Mouse (Mus musculus) cerebellum, adult 11 months (tissue): ENCODE measurements around the gene Car3.
"Not testable (repeated sequence)": the region's sequence is repeated elsewhere in the genome, so short reads cannot be mapped to it uniquely, and the experiment has no call there.

Experiments used
- DNase-seq: peaks from one replicate; pipeline ENCODE4 v3.0.0; 2022

Car3 gene

DNA sequence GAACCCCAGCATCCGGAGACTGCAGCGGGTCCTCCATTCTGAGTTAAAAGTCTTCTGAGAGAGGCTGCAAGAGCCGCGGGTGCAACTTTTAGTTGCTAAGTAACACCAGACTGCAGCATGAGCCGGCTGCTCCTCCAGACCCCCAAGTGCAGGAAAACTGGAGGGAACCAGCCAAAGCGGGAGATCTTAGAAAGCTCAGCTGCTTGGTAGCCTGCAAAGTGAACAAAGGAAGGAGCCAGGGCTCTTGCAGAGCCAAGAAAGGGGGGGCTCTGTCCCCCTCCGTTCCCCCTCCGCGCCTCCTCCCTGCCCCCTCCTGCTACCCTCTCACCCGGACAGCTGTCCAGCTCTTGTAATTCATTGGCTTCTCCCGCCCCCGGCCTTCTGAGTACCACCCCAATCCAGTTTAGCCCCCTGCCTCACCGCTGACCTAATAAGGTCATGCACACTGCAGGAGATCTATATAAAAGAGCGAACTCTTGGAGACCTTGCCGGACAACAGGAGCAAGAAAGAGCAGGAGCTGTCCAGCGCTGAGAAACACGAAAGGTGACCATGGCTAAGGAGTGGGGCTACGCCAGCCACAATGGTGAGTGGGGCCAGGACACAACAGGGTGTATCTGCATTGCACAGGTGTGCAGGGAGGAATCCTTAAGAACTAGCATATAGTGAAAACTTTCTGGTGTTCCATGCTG, at the start of gene Car3:
Gene Car3 (plus strand): TSS at position 491 of the 690 bp plus-strand sequence.
- no peak for DNase-seq

DNA sequence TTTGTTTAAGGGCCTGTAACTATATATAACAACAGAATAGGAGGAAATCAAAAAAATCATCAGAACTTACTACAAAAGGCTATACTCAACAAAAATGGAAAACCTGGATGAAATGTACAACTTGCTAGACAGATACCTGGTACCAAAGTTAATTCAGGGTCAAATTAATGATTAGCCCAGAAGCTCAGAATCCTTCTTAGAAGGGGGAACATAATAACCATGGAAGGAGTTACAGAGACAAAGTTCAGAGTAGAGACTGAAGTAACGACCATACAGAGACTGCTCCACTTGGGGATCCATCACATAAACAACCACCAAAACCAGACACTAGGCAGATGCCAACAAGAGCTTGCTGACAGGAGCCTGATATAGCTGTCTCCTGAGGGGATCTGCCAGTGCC, 47.9 kb upstream of the Car3 start:
- not testable (repeated sequence) for DNase-seq

GRCm38 (mm10) chr3:14819844-14820504, 43.3 kb upstream of the Car3 start:
- DNase-seq, result no peak

DNA sequence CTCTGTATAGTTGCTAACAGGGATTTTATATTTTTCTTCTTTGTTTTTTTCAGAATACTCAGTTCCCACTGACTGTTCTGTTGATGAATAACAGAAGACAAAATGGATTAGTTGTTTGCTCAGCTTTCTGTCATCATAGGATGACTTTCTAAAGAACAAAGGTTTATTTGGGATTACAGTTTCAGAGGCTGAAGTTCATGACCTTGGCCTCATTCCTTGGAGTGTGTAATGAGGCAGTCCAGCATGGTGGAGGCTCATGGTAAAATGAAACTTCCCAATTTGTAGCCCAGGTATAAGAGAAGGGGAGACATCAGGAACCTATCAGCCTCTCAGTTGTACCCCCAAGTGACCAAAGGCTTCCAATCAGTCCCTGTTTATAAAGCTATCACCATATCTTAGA, 34.4 kb upstream of the Car3 start:
- no peak for DNase-seq

- no peak for DNase-seq
These were observed 32.0 kb upstream of the Car3 start for GRCm38 (mm10) chr3:14831219-14831835.

DNA sequence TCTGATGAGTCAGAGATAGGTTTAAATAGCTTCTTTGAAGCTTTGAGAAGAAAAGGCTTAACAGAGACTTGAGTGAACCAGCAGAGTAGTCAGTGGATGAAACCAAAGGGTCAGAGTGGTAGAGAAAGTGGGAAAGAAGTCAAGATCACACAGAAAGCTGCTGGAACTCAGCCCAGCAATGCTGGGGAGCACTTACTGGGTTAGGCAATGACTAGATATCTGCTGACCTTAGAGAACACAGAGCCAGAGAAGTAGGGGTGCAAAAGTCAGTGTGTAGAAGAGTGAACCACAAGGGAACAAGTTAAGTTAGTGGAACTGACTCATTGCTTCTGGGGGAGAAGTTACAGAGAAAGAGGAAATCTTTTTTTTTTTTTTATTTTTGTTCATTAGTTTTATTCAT, 30.5 kb upstream of the Car3 start:
- DNase-seq, result no peak

DNA sequence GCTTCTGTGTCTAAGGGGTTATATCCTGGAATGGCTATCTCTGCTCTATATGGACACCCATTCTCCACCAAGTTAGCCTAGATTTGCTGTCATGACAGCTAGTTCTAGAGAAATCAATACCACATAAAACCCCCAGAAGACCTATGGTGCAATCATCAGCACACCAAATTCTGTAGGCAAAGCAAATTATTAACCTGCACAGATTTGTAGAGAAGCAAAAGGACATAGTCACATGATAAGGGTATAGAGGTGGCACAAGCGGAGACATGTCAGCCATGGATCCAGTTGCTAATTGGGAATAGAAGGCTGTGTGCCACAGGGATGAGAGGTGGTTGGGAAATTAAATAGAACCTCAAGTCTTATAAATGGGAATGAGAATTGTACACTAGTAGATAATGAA, 24.4 kb upstream of the Car3 start:
- DNase-seq, result no peak

DNA sequence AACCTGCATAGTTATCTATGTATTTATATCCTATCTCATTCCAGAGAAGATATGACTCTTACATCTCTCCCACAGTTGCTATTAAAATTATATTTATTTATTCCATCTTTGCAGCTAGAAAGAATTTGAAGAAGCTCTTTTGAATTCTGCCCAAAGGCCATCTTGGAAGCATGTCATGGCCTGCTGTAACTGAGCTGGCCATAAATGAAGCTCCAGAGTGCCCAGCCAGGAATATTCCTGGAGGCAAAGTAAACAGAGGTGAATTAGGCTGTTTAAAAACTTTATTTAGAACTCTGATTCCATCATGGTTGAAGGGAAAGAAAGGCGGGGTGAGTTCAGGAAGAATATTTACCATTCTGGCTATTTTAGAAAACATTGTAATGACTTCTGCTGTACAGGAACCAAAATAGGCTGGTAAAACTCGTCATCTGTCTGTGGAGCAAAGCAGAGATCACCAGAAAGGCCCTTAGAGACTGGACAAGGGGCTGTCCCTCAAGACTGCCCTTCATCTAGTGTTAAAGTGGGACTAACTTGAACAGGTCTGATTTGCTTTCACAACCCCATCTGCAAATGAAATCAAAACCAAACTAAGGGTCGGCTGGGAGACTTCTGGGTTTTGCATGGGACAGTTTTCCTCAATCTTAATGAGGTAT, 23.7 kb upstream of the Car3 start:
- DNase-seq, result no peak

GRCm38 (mm10) chr3:14848587-14849254, 14.6 kb upstream of the Car3 start:
- DNase-seq, result no peak

- no peak for DNase-seq
These were observed 9.3 kb upstream of the Car3 start for GRCm38 (mm10) chr3:14853966-14854365.

GRCm38 (mm10) chr3:14854446-14854845, 8.9 kb upstream of the Car3 start:
- DNase-seq, result no peak

- DNase-seq, result no peak
These were observed 5.4 kb upstream of the Car3 start for GRCm38 (mm10) chr3:14857874-14858273.

DNA sequence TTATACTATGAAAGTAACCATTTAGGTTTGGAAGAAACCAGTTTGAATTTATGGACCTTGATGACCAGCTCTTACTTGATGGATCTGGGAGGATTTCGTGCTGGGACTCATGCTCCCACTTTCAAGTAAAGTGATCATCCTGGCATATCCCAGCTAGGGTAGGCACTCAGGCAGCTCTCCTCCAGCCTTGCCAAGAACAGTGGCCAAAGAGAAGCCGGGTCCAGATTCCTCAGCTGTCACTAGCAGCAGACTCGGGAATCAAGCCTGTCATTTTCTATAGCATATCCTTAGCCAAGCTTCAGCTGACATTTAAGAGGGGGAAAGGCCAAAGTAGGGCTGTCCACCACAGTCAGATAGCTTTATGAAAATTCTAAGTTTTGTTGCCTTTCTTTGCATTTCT, 3.0 kb upstream of the Car3 start:
- no peak for DNase-seq

- no peak for DNase-seq
These were observed 2.1 kb upstream of the Car3 start for GRCm38 (mm10) chr3:14861165-14861564.

DNA sequence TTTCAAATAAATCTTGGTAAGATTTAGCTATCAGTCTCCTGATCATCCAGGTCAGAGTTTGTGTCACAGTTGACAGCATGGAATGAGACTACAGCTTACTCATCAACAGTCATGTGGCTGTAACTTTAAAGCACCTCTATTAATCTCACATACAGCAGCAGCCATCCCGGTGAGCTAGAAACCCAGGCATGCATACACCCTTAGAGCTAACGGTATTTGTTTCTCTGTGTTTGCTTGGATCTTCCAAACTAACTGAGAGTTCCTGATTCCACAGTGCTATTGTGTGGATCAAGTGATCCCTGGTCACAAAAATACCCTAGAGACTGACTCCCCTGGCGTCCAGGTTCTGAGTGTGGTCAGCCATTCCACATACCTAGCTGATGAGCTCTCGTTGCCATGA, 1.5 kb upstream of the Car3 start:
- DNase-seq, result no peak

DNA sequence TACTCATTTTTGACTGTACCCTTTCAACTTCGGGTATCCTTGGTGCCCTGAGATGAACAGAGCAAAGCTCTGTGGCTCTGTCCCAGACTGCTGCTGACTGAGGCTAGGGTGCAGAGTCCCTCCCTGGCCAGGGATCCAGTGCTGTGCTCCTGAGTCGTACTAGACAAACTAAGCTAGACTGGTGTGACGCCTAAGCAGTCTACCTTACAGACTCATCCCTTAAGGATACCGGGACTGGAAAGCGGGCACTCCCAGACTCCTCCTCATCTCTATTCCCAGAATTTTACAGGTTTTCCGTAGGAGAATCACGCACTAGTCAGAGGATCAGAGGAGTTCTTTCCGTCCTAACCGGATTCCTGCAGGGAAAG, 674 bp upstream of the Car3 start:
- no peak for DNase-seq

DNA sequence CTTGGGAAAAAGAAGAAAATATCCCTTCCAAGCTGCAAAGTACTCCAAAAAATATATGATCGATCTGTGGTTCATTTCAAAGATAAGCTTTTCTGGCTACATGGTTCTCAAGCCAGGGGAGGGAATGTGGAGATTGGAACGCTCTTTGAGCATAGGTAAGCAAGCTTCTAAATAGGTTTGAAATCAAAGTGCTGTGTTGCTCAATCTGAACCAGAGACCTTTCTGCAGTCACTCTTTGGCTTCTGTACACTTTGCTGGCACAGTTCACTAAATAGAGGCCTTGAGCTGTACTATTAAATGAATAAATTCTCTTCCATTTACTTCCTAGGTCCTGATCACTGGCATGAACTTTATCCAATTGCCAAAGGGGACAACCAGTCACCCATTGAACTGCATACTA, 610 bp downstream of the Car3 start:
- DNase-seq, result no peak

GRCm38 (mm10) chr3:14865941-14866340, 2.6 kb downstream of the Car3 start:
- DNase-seq, result no peak

DNA sequence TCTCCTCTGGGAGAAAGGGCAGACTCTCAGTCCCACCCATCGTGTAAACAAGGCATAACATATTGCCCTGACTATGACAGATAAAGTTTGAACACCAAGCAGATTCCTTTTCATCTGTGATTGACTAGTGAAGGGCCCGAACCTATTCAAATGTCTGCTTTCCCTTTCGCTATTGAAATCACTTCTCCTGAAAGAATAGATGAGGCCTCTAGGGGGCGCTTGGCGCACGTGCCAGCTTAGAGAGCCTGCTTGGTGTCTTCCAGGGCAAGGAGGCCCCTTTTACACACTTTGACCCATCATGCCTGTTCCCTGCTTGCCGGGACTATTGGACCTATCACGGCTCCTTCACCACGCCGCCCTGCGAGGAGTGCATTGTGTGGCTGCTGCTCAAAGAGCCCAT, 6.5 kb downstream of the Car3 start:
- DNase-seq, result peak; percentile 39

DNA sequence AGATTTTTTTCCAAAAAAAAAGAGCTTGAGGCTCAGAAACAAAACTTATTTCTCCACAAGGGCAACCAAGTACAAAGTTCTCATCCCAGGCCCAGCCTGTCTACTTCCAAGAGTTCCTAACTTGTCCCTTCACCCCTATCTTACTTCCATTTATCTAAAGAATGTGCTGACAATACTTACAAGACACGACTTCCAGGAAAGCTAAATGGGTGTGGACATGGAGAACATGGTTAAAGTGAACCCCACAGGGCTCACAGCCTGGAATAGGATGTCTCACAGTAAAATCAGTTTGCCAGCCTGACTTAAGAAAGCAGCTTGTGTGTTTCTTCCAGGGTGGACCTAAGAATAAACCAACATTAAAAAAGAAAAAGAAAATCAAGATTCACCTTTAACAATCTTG, 7.2 kb downstream of the Car3 start:
- no peak for DNase-seq

DNA sequence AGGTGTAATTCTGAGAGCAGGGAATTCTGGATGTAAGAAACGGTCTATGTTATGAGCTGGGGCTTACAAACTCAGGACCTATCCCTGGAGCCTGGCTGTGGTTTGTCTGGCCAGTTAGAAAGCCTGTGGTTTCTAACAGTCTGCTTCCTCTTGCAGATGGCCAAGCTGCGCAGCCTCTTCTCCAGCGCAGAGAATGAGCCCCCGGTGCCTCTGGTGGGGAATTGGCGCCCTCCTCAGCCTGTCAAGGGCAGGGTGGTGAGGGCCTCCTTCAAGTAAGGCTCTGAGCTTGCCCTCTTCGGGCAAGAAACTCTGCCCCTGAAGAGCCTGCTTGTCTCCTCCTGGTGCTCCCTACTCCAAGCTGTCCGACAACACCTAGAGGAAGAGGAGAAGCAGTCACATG, 8.1 kb downstream of the Car3 start:
- DNase-seq, result no peak

- no peak for DNase-seq
These were observed 11.2 kb downstream of the Car3 start for GRCm38 (mm10) chr3:14874402-14875040.
